Mouse (Mus musculus): ENCODE results near the gene Gm5796. TPM values are rescaled to one million over a fixed set of nuclear protein-coding genes. Genes with fewer than 3 reads are reported as not detected.

Gm5796 gene
- not detected for polyA plus RNA-seq (2017; shearing (Covaris generic))

DNA sequence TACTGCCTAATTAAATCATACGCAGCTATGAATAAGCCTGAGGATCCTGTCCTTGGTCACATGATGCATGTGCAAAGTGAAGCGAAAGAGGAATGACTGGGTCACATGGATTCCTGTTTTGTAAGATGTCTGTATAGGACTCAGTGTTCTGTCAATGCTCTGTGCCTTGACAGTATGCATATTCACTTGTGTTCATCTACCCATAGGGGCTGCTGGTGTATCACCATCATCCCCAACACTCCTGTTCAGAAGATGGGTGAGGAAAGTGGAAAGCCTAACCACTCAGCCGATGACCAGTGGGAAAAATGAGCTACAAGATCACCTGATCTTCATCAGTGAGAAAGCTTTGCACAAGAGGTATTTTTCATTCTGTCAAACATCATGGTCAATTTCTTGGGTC is at the start of gene Gm5796:
TSS of gene Gm5796 (plus strand) at position 301 of the 400 bp plus-strand sequence.

DNA sequence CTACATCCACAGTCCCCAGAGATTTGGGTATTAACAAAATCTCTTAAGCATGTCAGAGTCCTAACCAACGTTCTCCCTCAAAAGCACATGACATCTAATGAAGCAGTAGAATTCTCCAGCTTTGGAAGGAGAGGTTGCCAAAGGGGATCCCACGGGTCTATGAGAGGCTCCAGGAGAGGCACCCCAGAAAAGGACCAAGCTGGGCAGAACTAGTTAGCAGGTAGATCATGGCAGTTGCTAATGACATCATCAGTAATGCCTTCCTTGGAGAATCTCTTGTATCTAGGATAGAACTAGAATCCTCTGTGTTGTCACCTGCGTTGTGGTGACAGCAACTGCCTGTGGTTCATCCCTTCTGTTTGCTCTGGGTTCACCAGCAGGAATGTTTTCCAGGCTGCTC is 25.6 kb upstream of the Gm5796 start, which contains the start of gene Gm3099:
TSS of gene Gm3099 (plus strand) at position 301 of the 400 bp plus-strand sequence.

GRCm38 (mm10) chr14:4083820-4084219 is 60.1 kb downstream of the Gm5796 start, which contains the start of gene Gm3115:
Gene Gm3115 (plus strand): TSS chr14:4084120.

Other genes starting within 250 kb of the Gm5796 start
- not detected for gene Gm3002, start 213.9 kb upstream of the Gm5796 start, polyA plus RNA-seq (2017; shearing (Covaris generic))
- gene Gm3033, start 177.7 kb upstream of the Gm5796 start, polyA plus RNA-seq (2017; shearing (Covaris generic)) = not detected
- not detected for gene Gm2916, start 139.8 kb upstream of the Gm5796 start, polyA plus RNA-seq (2017; shearing (Covaris generic))
- not detected for gene Gm3029, start 92.2 kb upstream of the Gm5796 start, polyA plus RNA-seq (2017; shearing (Covaris generic))
- gene Gm3095, start 60.4 kb upstream of the Gm5796 start, polyA plus RNA-seq (2017; shearing (Covaris generic)) = not detected
- gene Gm3099, start 25.5 kb upstream of the Gm5796 start, polyA plus RNA-seq (2017; shearing (Covaris generic)) = not detected
- gene Gm3115, start 60.2 kb downstream of the Gm5796 start, polyA plus RNA-seq (2017; shearing (Covaris generic)) = not detected
- gene Gm8108, start 86.6 kb downstream of the Gm5796 start, polyA plus RNA-seq (2017; shearing (Covaris generic)) = not detected
- not detected for gene Gm3127, start 141.1 kb downstream of the Gm5796 start, polyA plus RNA-seq (2017; shearing (Covaris generic))
- gene Gm2974, start 158.6 kb downstream of the Gm5796 start, polyA plus RNA-seq (2017; shearing (Covaris generic)) = 0.30 TPM
- gene Gm3138, start 225.7 kb downstream of the Gm5796 start, polyA plus RNA-seq (2017; shearing (Covaris generic)) = not detected